Mouse (Mus musculus): ENCODE results near the gene Maip1.

- TF ChIP-seq POLR2A (IDR thresholded peaks at IDR 0.05; ENCODE audit: control insufficient read depth, low read depth, low read length) (no peak), CTCF (IDR thresholded peaks at IDR 0.05; ENCODE audit: control insufficient read depth, insufficient read depth, insufficient replicate concordance, low read depth, low read length) (peak; percentile 35; the same call in 1 of the 2 replicates)
Measured at GRCm38 (mm10) chr1:57428368-57429308, 22.5 kb downstream of the Maip1 start.

Data from testis, adult 2 months (tissue).